Mouse (Mus musculus) neural tube, embryonic 11.5 days (tissue): ENCODE results near the gene Ajap1. TPM values are rescaled to one million over a fixed set of nuclear protein-coding genes. Genes with fewer than 3 reads are reported as not detected.
A peak's percentile ranks its signal among the peaks of the same experiment; 100 is the strongest.

Experiments
- ATAC-seq: fragments of 200-750 bp; cut with Nextera tagmentation; 2 replicates; pipeline ENCODE4 v1.8.0; 2017; ENCODE audit warnings: moderate number of reproducible peaks, mild to moderate bottlenecking, moderate TSS enrichment, moderate library complexity; ENCODE audit not compliant: insufficient read depth, low FRiP score, low TSS enrichment
- DNase-seq: peaks from one replicate; pipeline ENCODE4 v3.0.0-alpha.2; 2015; ENCODE audit warnings: low spot score
- H3K27ac ChIP-seq: fragments of 300-500 bp; sonication (generic); 2 replicates; pipeline ENCODE4 v1.5.1; 2014; ENCODE audit warnings: low read depth, mild to moderate bottlenecking, low read length
- H3K27me3 ChIP-seq: fragments of 300-500 bp; sonication (generic); 2 replicates; pipeline ENCODE4 v1.6.1; 2014; ENCODE audit warnings: mild to moderate bottlenecking, low read length, mixed read lengths; ENCODE audit not compliant: control insufficient read depth, insufficient read depth
- H3K36me3 ChIP-seq: fragments of 300-500 bp; sonication (generic); 2 replicates; pipeline ENCODE4 v1.6.1; 2014; ENCODE audit warnings: mild to moderate bottlenecking, low read length, moderate library complexity, mixed read lengths; ENCODE audit not compliant: control insufficient read depth, insufficient read depth
- H3K4me1 ChIP-seq: fragments of 300-500 bp; sonication (generic); 2 replicates; pipeline ENCODE4 v1.6.1; 2014; ENCODE audit warnings: low read length, mixed read lengths; ENCODE audit not compliant: control insufficient read depth, insufficient read depth
- H3K4me2 ChIP-seq: fragments of 300-500 bp; sonication (generic); 2 replicates; pipeline ENCODE4 v1.6.1; 2014; ENCODE audit warnings: low read depth, mild to moderate bottlenecking, moderate library complexity
- H3K4me3 ChIP-seq: fragments of 300-500 bp; sonication (generic); 2 replicates; pipeline ENCODE4 v1.5.1; 2014; ENCODE audit warnings: low read depth, low read length
- H3K9ac ChIP-seq: fragments of 300-500 bp; sonication (generic); 2 replicates; pipeline ENCODE4 v1.6.1; 2014; ENCODE audit warnings: mild to moderate bottlenecking, low read length
- H3K9me3 ChIP-seq: fragments of 300-500 bp; sonication (generic); 2 replicates; pipeline ENCODE4 v1.6.1; 2016; ENCODE audit warnings: low read length; ENCODE audit not compliant: control insufficient read depth
- WGBS: fragments of 180-500 bp; shearing (Covaris S2); extraction: QIAGEN DNeasy Blood & Tissue Kit; methylation state at CpG from one replicate; pipeline ENCODE4 v1.1.7; 2014; 5-methylcytosine and 5-hydroxymethylcytosine counted together
- polyA plus RNA-seq: library from polyadenylated mRNA; unstranded; fragments of >200 nt; fragmentation: Nextera tagmentation; extraction: Ambion mirVana; gene quantifications from 2 replicates; pipeline ENCODE4 v1.2.1, GENCODE M21; 2014

Ajap1 gene
- polyA plus RNA-seq, 1 experiment from 2014 or later: 3.3 TPM

- H3K4me2 ChIP-seq: no peak overlapping the region
- no peak for ATAC-seq
- no peaks in the 10 kb centered on the region; the same call in 1 of the 2 replicates for H3K4me1 ChIP-seq
- H3K27me3 ChIP-seq: no peaks in the 10 kb centered on the region
- no peaks in the 10 kb centered on the region; the same call in 1 of the 2 replicates for H3K9me3 ChIP-seq
- no peak overlapping the region for H3K27ac ChIP-seq
- 51% methylated on average over 9 of the region's 9 CpGs for WGBS
- H3K9ac ChIP-seq: no peak overlapping the region
- no peaks in the 10 kb centered on the region for H3K36me3 ChIP-seq
- no peak for DNase-seq
- no peak overlapping the region for H3K4me3 ChIP-seq
Observed at GRCm38 (mm10) chr4:153492444-153492843, 9.8 kb upstream of the Ajap1 start.

DNA sequence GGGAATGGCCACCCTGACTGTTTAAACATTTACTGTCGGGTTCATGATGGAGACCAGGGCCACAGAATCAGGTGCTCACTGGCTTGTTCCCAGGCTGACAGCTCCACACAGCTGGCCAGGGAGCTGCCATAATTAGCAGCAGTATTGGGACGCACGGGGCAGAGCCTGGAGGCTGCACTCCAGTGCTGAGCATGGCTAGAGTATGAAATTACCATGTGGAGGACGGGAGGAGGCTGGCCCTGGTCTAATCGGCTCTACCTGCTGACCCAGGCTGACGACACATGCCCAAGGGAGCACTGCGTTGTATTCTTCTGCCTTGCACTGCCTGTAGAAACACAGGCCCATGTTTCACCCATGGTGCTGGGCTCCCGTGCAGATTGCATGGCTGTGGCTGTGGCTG is 6.5 kb upstream of the Ajap1 start:
- ATAC-seq: no peak
- H3K9ac ChIP-seq: no peak overlapping the region
- no peak overlapping the region for H3K27ac ChIP-seq
- no peak overlapping the region for H3K4me3 ChIP-seq
- DNase-seq: no peak
- H3K9me3 ChIP-seq: no peaks in the 10 kb centered on the region
- WGBS: 77% methylated on average over 8 of the region's 8 CpGs
- H3K4me2 ChIP-seq: no peak overlapping the region
- no peaks in the 10 kb centered on the region for H3K36me3 ChIP-seq
- no peaks in the 10 kb centered on the region for H3K27me3 ChIP-seq
- H3K4me1 ChIP-seq: peaks cover 2% of the 10 kb centered on the region; the same call in 1 of the 2 replicates

- WGBS: 19% methylated on average over 4 of the region's 4 CpGs
- DNase-seq: no peak
- H3K27ac ChIP-seq: no peak overlapping the region
Observed at GRCm38 (mm10) chr4:153485913-153486312, 3.3 kb upstream of the Ajap1 start.

DNA sequence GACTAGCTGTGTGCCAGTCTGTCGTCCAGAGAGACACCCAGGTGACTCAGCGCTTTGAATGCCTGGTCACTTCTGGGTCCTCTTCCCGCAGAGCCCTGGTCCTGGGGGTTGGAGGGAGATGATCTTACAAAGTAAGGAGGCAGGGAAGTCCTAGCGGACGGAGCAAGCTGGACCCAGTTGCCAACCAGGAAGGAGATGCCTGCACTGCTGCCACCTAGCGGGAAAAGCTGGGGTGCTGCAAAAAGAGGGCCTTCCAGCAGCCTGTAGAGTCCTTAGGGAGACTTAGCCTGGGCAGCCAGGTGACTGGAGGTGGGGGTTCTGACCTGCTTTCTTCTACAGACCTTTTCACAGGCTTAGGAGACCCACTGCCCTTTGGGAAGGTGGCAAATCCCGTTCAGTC is 1.8 kb upstream of the Ajap1 start:
- WGBS: 3% methylated on average over 7 of the region's 7 CpGs
- Histone ChIP-seq H3K36me3 (no peaks in the 10 kb centered on the region), H3K4me2 (peak overlapping the region; percentile 27; the same call in 1 of the 2 replicates), H3K4me1 (peaks cover 24% of the 10 kb centered on the region), H3K27me3 (peaks cover 28% of the 10 kb centered on the region), H3K9me3 (no peaks in the 10 kb centered on the region), H3K27ac (no peak overlapping the region), H3K9ac (no peak overlapping the region), H3K4me3 (no peak overlapping the region)
- DNase-seq (peak; percentile 91), ATAC-seq (no peak)

More at GRCm38 (mm10) chr4:153485913-153486312, 3.3 kb upstream of the Ajap1 start:
- no peaks in the 10 kb centered on the region for H3K9me3 ChIP-seq
- no peak overlapping the region for H3K4me3 ChIP-seq
- no peaks in the 10 kb centered on the region for H3K36me3 ChIP-seq
- no peak overlapping the region for H3K9ac ChIP-seq
- H3K4me2 ChIP-seq: no peak overlapping the region
- H3K27me3 ChIP-seq: peaks cover 26% of the 10 kb centered on the region
- peaks cover 17% of the 10 kb centered on the region for H3K4me1 ChIP-seq
- no peak for ATAC-seq

DNA sequence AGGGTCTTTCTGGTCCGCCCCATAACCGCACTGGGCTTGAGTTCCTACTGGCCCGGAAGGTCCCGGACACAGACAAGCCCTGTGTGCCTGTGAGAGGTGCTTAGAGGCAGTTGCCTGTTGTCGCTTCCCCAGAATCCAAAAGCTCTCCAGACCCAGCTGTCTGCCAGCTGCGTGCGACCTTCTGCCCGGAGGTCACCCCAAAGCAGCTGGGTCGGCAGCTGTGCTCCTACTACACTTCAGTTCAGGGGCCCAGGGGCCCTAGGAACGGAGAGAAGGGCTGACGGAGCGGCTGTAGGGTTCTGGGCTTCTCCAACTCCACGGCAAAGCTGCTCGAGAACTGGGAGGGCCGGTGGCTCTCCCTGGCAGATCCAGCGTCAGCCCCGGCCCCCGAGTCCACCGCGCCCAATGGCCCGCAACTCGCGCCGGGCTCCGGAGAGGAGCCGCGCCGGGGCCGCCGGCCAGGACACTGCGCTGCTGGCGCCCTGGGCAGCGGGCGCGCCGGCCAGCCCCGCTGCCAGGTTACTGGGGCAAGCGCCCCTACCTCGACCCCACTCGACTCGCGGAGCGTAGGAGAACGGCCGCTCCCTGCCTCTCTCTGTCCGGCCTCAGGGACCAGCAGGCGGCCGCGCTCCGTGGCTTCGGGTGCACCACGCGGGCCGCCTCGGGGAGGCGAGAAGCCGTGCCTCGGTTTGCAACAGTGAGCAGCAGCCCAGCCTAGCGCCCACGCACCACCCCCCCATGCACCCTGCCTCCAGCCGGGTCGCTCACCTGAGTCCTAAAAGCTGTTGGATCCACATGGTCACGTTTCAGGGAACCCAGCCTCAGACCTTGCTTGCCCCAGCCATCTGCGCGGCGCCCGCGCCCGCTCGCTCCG is 1.0 kb downstream of the Ajap1 start:
- 0 out of 2 replicates have a peak overlapping the region, but pooled peaks have one; percentile 53 for H3K27ac ChIP-seq
- H3K36me3 ChIP-seq: no peaks in the 10 kb centered on the region
- H3K4me3 ChIP-seq: peak overlapping the region; percentile 65
- H3K4me1 ChIP-seq: peaks cover 36% of the 10 kb centered on the region
- H3K27me3 ChIP-seq: peaks cover 28% of the 10 kb centered on the region
- DNase-seq (peak; percentile 45), ATAC-seq (peak; percentile 18; the same call in 1 of the 2 replicates)
- peak overlapping the region; percentile 95 for H3K4me2 ChIP-seq
- 2% methylated on average over 50 of the region's 71 CpGs for whole genome bisulfite sequencing
- H3K9me3 ChIP-seq: no peaks in the 10 kb centered on the region
- H3K9ac ChIP-seq: peak overlapping the region; percentile 78

DNA sequence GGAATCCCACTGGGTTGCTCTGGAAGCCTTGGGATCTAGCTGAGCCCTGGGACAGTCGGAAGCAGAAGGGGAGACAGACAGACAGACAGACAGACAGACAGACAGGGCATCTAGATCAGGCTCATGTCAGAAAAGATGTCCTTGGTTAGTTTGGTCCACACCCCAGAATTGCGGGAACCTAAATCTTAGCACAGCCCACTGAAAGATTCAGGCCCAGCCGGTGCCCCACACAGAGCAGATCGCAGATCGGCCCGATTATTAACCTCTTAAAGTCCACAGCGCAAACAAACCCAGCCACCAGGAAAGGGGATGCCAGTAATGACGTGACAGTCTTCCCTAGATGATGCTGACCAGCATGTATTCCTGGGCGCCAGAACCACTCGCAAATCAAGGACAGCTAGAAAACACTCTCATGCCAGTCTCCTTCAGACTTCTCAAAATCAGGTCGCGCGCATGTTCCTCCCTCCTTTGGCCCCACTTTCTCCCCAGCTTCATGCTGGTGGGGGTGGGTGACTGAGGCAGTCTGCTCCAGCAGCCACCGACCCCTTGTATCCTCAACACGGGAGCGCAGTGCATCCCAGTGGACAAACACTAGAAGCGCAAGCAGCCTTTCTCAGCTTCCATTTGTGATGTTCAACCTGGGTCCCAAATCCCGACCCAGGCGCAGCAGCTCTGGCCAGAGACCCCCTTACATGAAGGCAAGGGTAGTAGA is 1.9 kb downstream of the Ajap1 start:
- Histone ChIP-seq H3K4me1 (peaks cover 36% of the 10 kb centered on the region), H3K9ac (peak overlapping the region; percentile 78), H3K4me3 (peak overlapping the region; percentile 65), H3K27ac (no peak overlapping the region), H3K36me3 (no peaks in the 10 kb centered on the region), H3K9me3 (no peaks in the 10 kb centered on the region), H3K27me3 (peaks cover 28% of the 10 kb centered on the region), H3K4me2 (peak overlapping the region; percentile 95)
- no peak for ATAC-seq
- WGBS: 4% methylated on average over 19 of the region's 19 CpGs
- peak; percentile 84 for DNase-seq

DNA sequence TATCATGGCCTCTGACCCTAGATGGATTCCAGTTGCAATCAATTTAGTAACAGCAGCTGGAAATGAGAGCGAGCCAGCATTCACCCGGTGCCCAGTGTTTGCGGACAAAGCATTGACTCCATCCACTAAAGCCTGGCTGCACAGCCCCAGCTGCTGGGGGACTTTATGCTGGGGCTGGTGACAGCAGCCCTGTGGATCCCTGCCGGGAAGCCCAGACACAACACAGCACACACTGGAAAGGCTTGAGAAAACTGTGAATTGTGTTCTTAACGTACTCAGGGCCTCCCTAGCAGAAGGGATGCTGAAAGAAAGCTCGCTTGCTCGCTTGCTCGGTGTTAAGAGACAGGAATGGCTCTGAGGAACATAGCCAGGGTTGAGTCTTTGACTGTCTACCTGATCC is 3.5 kb downstream of the Ajap1 start:
- DNase-seq (peak; percentile 45), ATAC-seq (no peak)
- H3K9me3 ChIP-seq: no peaks in the 10 kb centered on the region
- peak overlapping the region; percentile 95 for H3K4me2 ChIP-seq
- H3K27me3 ChIP-seq: peaks cover 28% of the 10 kb centered on the region
- peak overlapping the region; percentile 68; the same call in 1 of the 2 replicates for H3K27ac ChIP-seq
- WGBS: 24% methylated on average over 8 of the region's 8 CpGs
- 0 out of 2 replicates have a peak overlapping the region, but pooled peaks have one; percentile 6 for H3K4me3 ChIP-seq
- peaks cover 34% of the 10 kb centered on the region for H3K4me1 ChIP-seq
- H3K36me3 ChIP-seq: no peaks in the 10 kb centered on the region
- H3K9ac ChIP-seq: peak overlapping the region; percentile 2

DNA sequence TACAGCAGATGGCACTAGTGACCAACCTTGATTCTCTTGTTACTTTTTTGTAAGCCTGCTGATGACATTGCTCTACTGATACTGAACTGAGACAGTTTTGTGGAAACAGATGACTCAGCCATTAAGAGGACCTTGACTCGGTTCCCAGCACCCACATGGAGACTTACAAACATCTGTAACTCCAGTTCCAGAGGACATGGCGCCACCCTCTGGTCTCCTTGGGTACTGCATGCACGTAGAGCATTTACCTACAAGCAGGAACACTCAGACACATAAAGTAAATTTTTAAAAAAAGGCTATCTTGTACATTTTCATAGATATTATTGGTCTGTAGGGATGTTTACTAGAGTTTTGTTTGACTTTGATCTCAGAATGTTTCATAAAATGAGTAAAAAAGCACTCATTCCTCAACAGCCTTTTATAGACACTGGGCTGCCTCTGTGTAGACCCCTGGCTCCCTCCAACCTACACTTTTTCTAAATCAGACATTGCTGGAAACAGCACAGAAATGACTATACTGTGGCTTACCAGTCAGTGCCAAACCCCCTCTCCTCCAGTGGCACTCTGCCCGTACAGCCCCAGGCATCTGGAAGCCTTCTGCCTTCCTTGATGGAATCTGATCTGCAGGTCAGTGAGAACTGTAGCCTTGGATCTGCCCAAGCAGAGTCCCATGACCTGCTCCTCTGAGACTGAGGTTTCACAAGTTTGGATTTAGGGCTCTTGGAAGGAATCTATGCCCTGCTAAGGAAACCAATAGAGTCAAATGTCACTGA is 8.9 kb downstream of the Ajap1 start:
- no peaks in the 10 kb centered on the region for H3K36me3 ChIP-seq
- 75% methylated on average over 4 of the region's 4 CpGs for WGBS
- no peak overlapping the region for H3K9ac ChIP-seq
- H3K4me2 ChIP-seq: no peak overlapping the region
- no peak overlapping the region for H3K27ac ChIP-seq
- no peaks in the 10 kb centered on the region for H3K27me3 ChIP-seq
- H3K4me1 ChIP-seq: peaks cover 6% of the 10 kb centered on the region; the same call in 1 of the 2 replicates
- DNase-seq (no peak), ATAC-seq (no peak)
- peaks cover 6% of the 10 kb centered on the region; the same call in 1 of the 2 replicates for H3K9me3 ChIP-seq
- no peak overlapping the region for H3K4me3 ChIP-seq
